Mouse (Mus musculus) A20 (cell line): Measurements from ENCODE around the gene Gm7879.

Source experiments
- DNase-seq: peaks from one replicate; pipeline ENCODE4 v3.0.0-alpha.2; 2011; ENCODE audit warnings: low read depth, low spot score

Gm7879 gene

DNA sequence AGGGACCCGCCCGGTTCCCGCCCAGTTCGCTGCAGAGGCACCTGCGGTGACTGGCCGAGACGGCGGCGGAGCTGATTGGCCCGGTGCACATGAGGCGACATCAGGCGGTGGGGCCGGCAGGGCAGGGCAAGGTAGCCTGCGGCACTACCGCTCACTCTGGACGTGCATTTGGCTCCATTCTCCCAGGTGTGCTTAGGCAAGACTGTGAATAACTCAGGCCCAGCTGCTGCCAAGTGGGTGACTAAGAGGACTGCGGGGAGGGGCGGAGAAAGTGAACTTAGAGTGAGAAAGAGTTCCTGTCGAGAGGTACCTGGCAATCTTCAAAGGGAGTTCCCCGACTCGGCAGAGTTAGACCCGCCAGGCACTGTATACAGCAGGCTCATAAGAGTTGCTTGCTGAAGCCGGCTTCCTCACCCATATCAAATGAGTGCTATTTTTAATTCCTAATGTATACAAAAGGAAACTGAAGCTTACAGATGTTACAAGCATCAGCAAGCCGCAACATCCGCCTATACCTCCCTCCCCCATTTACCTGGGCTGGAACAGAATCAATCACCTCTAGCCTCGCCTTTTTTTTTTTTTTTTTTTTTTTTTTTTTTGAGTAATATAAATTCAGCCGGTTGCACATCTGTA, 35.3 kb downstream of the Gm7879 start:
- DNase-seq = peak; percentile 97

- DNase-seq = no peak
Measured at GRCm38 (mm10) chr5:43948748-43949275, 35.9 kb downstream of the Gm7879 start.

DNA sequence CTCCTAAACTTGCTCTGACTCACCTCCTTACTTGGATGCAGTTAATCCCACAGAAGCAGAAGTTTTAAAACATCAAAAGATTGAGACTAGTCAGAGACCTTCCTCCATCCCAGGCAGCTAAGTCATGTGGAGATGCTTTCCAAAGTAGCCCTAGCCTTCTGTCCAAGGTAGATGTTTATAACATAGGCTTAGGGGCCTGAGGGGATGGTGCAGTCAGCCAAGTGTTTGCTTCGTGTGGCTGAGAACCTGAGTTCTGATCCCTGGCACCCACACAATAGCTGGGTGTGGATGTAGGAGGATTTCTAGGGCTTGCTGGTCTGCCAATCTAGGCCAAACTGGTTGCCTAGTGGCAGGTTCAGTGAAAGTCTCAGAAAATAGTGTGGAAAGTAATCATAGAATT, 40.3 kb downstream of the Gm7879 start:
- no peak for DNase-seq

GRCm38 (mm10) chr5:43959884-43960440, 47.0 kb downstream of the Gm7879 start:
- no peak for DNase-seq

DNA sequence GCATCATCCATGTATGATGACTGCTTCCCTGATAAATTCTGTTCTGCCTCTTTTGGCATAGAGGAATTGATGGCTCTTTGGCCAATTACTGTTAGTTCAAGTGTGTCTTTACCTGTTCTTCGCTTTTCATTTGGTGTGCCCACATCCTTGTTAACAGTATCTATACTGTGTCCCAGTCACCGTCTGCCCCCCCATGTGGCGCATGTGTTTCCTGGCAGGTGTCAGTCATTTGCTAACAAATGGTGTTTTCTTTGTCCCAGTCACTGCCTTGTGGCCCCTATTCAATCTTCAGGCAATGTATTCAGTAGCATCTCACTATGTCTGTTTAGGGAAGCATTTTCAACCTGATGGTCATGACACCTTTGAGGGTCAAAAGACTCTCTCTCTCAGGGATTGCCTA, 48.1 kb downstream of the Gm7879 start:
- DNase-seq = no peak
